Mouse (Mus musculus): ENCODE results near the gene B4galnt3. TPM values are rescaled to one million over a fixed set of nuclear protein-coding genes. Genes with fewer than 3 reads are reported as not detected.

Gene B4galnt3
- polyA plus RNA-seq, 1 experiment: not detected

- Histone ChIP-seq H3K4me1 (ENCODE audit: control insufficient read depth, insufficient read depth, low read length) (no peaks in the 10 kb centered on the region), H3K4me3 (ENCODE audit: insufficient read depth, low read length) (no peak overlapping the region), H3K27ac (ENCODE audit: insufficient read depth, low read depth, low read length) (no peak overlapping the region)
- TF ChIP-seq CTCF (IDR thresholded peaks at IDR 0.05; ENCODE audit: low read depth, low read length) (no peak), POLR2A (IDR thresholded peaks at IDR 0.05; ENCODE audit: borderline replicate concordance, low read depth, low read length) (no peak)
Measured at GRCm38 (mm10) chr6:120232885-120233284, 61.5 kb downstream of the B4galnt3 start.

GRCm38 (mm10) chr6:120230441-120230840 lies 63.9 kb downstream of the B4galnt3 start:
- H3K4me3 ChIP-seq (ENCODE audit: insufficient read depth, low read length): no peak overlapping the region
- TF ChIP-seq CTCF (IDR thresholded peaks at IDR 0.05; ENCODE audit: low read depth, low read length): no peak
- no peak for TF ChIP-seq POLR2A (IDR thresholded peaks at IDR 0.05; ENCODE audit: borderline replicate concordance, low read depth, low read length)
- H3K4me1 ChIP-seq (ENCODE audit: control insufficient read depth, insufficient read depth, low read length): no peaks in the 10 kb centered on the region
- H3K27ac ChIP-seq (ENCODE audit: insufficient read depth, low read depth, low read length): no peak overlapping the region

- Histone ChIP-seq H3K27ac (ENCODE audit: insufficient read depth, low read depth, low read length) (no peak overlapping the region), H3K4me1 (ENCODE audit: control insufficient read depth, insufficient read depth, low read length) (no peaks in the 10 kb centered on the region), H3K4me3 (ENCODE audit: insufficient read depth, low read length) (no peak overlapping the region)
- no peak for TF ChIP-seq CTCF (IDR thresholded peaks at IDR 0.05; ENCODE audit: low read depth, low read length)
- TF ChIP-seq POLR2A (IDR thresholded peaks at IDR 0.05; ENCODE audit: borderline replicate concordance, low read depth, low read length): no peak
Measured at GRCm38 (mm10) chr6:120229806-120230205, 64.6 kb downstream of the B4galnt3 start.

GRCm38 (mm10) chr6:120227068-120227467 lies 67.3 kb downstream of the B4galnt3 start:
- no peak for TF ChIP-seq POLR2A (IDR thresholded peaks at IDR 0.05; ENCODE audit: borderline replicate concordance, low read depth, low read length)
- no peak for TF ChIP-seq CTCF (IDR thresholded peaks at IDR 0.05; ENCODE audit: low read depth, low read length)
- no peak overlapping the region for H3K4me3 ChIP-seq (ENCODE audit: insufficient read depth, low read length)
- H3K4me1 ChIP-seq (ENCODE audit: control insufficient read depth, insufficient read depth, low read length): no peaks in the 10 kb centered on the region
- no peak overlapping the region for H3K27ac ChIP-seq (ENCODE audit: insufficient read depth, low read depth, low read length)

GRCm38 (mm10) chr6:120225355-120225754 lies 69.0 kb downstream of the B4galnt3 start:
- Histone ChIP-seq H3K4me1 (ENCODE audit: control insufficient read depth, insufficient read depth, low read length) (no peaks in the 10 kb centered on the region), H3K27ac (ENCODE audit: insufficient read depth, low read depth, low read length) (no peak overlapping the region), H3K4me3 (ENCODE audit: insufficient read depth, low read length) (no peak overlapping the region)
- TF ChIP-seq CTCF (IDR thresholded peaks at IDR 0.05; ENCODE audit: low read depth, low read length) (no peak), POLR2A (IDR thresholded peaks at IDR 0.05; ENCODE audit: borderline replicate concordance, low read depth, low read length) (no peak)

GRCm38 (mm10) chr6:120222669-120223068 lies 71.7 kb downstream of the B4galnt3 start:
- Histone ChIP-seq H3K4me3 (ENCODE audit: insufficient read depth, low read length) (no peak overlapping the region), H3K4me1 (ENCODE audit: control insufficient read depth, insufficient read depth, low read length) (no peaks in the 10 kb centered on the region), H3K27ac (ENCODE audit: insufficient read depth, low read depth, low read length) (no peak overlapping the region)
- no peak for TF ChIP-seq POLR2A (IDR thresholded peaks at IDR 0.05; ENCODE audit: borderline replicate concordance, low read depth, low read length)
- TF ChIP-seq CTCF (IDR thresholded peaks at IDR 0.05; ENCODE audit: low read depth, low read length): peak; percentile 26; the same call in 1 of the 2 replicates

GRCm38 (mm10) chr6:120219281-120219680 lies 75.1 kb downstream of the B4galnt3 start:
- Histone ChIP-seq H3K4me3 (ENCODE audit: insufficient read depth, low read length) (no peak overlapping the region), H3K27ac (ENCODE audit: insufficient read depth, low read depth, low read length) (no peak overlapping the region), H3K4me1 (ENCODE audit: control insufficient read depth, insufficient read depth, low read length) (no peaks in the 10 kb centered on the region)
- no peak for TF ChIP-seq CTCF (IDR thresholded peaks at IDR 0.05; ENCODE audit: low read depth, low read length)
- no peak for TF ChIP-seq POLR2A (IDR thresholded peaks at IDR 0.05; ENCODE audit: borderline replicate concordance, low read depth, low read length)

GRCm38 (mm10) chr6:120216702-120217101 lies 77.7 kb downstream of the B4galnt3 start:
- H3K4me3 ChIP-seq (ENCODE audit: insufficient read depth, low read length): no peak overlapping the region
- no peak overlapping the region for H3K27ac ChIP-seq (ENCODE audit: insufficient read depth, low read depth, low read length)
- TF ChIP-seq POLR2A (IDR thresholded peaks at IDR 0.05; ENCODE audit: borderline replicate concordance, low read depth, low read length) (no peak), CTCF (IDR thresholded peaks at IDR 0.05; ENCODE audit: low read depth, low read length) (no peak)
- no peaks in the 10 kb centered on the region for H3K4me1 ChIP-seq (ENCODE audit: control insufficient read depth, insufficient read depth, low read length)

GRCm38 (mm10) chr6:120211536-120211935 lies 82.8 kb downstream of the B4galnt3 start:
- H3K4me3 ChIP-seq (ENCODE audit: insufficient read depth, low read length): no peak overlapping the region
- H3K27ac ChIP-seq (ENCODE audit: insufficient read depth, low read depth, low read length): no peak overlapping the region
- no peak for TF ChIP-seq POLR2A (IDR thresholded peaks at IDR 0.05; ENCODE audit: borderline replicate concordance, low read depth, low read length)
- no peak for TF ChIP-seq CTCF (IDR thresholded peaks at IDR 0.05; ENCODE audit: low read depth, low read length)
- no peaks in the 10 kb centered on the region for H3K4me1 ChIP-seq (ENCODE audit: control insufficient read depth, insufficient read depth, low read length)

GRCm38 (mm10) chr6:120206586-120206985 lies 87.8 kb downstream of the B4galnt3 start:
- H3K27ac ChIP-seq (ENCODE audit: insufficient read depth, low read depth, low read length): no peak overlapping the region
- H3K4me1 ChIP-seq (ENCODE audit: control insufficient read depth, insufficient read depth, low read length): no peaks in the 10 kb centered on the region
- H3K4me3 ChIP-seq (ENCODE audit: insufficient read depth, low read length): no peak overlapping the region
- TF ChIP-seq POLR2A (IDR thresholded peaks at IDR 0.05; ENCODE audit: borderline replicate concordance, low read depth, low read length) (no peak), CTCF (IDR thresholded peaks at IDR 0.05; ENCODE audit: low read depth, low read length) (no peak)

- TF ChIP-seq POLR2A (IDR thresholded peaks at IDR 0.05; ENCODE audit: borderline replicate concordance, low read depth, low read length) (no peak), CTCF (IDR thresholded peaks at IDR 0.05; ENCODE audit: low read depth, low read length) (no peak)
- no peak overlapping the region for H3K27ac ChIP-seq (ENCODE audit: insufficient read depth, low read depth, low read length)
- no peak overlapping the region for H3K4me3 ChIP-seq (ENCODE audit: insufficient read depth, low read length)
- H3K4me1 ChIP-seq (ENCODE audit: control insufficient read depth, insufficient read depth, low read length): no peaks in the 10 kb centered on the region
Measured at GRCm38 (mm10) chr6:120202406-120202805, 92.0 kb downstream of the B4galnt3 start.
